Mouse (Mus musculus): ENCODE measurements around the gene Ankle1. TPM values are rescaled to one million over a fixed set of nuclear protein-coding genes. Genes with fewer than 3 reads are reported as not detected.
"Not testable (repeated sequence)": the region's sequence is repeated elsewhere in the genome, so short reads cannot be mapped to it uniquely, and the experiment has no call there.

The Ankle1 gene
- polyA plus RNA-seq, 1 experiment from 2014 or later: 0.33 TPM

GRCm38 (mm10) chr8:71408231-71408630, 2.4 kb downstream of the Ankle1 start:
- H3K36me3 ChIP-seq (ENCODE audit: inconsistent target): no peaks in the 10 kb centered on the region
- no peak overlapping the region for H3K27ac ChIP-seq
- 91% methylated on average over 4 of the region's 4 CpGs for WGBS (ENCODE audit: missing documents)
- peaks cover 3% of the 10 kb centered on the region; the same call in 1 of the 2 replicates for H3K79me2 ChIP-seq (ENCODE audit: inconsistent target)
- no peak overlapping the region for H3K4me3 ChIP-seq (ENCODE audit: inconsistent target)

GRCm38 (mm10) chr8:71411535-71412273, 5.9 kb downstream of the Ankle1 start:
- 54% methylated on average over 9 of the region's 11 CpGs for WGBS (ENCODE audit: missing documents)
- Histone ChIP-seq H3K79me2 (ENCODE audit: inconsistent target) (no peaks in the 10 kb centered on the region; the same call in 1 of the 2 replicates), H3K4me3 (ENCODE audit: inconsistent target) (no peak overlapping the region), H3K27ac (no peak overlapping the region), H3K36me3 (ENCODE audit: inconsistent target) (no peaks in the 10 kb centered on the region)

DNA sequence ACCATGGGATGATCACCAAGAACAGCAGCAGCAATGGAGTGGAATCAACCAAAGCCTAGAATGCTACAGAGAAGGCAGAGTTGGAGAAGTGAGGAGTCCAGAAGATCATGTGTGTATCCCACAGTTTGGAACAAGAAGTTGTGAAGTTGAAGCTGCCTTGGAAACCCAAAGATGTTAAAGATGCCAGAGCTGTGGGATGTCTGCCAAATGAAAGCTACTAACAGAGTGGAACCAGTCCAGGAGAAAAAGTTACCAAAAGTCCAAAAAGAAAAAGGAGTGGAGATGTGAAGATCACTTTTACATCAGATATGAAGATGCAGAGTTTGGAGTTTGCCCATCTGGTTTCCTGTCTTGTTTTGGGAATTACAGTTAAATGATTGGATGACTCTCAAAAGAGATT, 16.3 kb downstream of the Ankle1 start:
- H3K36me3 ChIP-seq (ENCODE audit: inconsistent target): no peaks in the 10 kb centered on the region
- H3K79me2 ChIP-seq (ENCODE audit: inconsistent target): no peaks in the 10 kb centered on the region
- no peak overlapping the region for H3K4me3 ChIP-seq (ENCODE audit: inconsistent target)
- H3K27ac ChIP-seq: no peak overlapping the region

DNA sequence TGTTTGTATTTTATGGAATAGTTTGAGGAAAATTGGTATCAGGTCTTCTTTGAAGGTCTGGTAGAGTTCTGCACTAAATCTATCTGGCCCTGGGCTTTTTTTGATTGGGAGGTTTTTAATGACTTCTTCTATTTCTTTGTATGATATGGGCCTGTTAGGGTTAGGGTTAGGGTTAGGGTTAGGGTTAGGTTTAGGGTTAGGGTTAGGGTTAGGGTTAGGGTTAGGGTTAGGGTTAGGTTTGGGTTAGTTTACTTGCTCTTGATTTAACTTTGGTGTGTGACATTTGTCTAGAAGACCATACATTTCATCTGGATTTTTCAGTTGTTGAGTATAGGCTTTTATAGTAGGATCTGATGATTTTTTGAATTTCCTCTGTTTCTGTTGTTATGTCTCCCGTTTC, 27.1 kb downstream of the Ankle1 start:
- not testable (repeated sequence) for H3K79me2 ChIP-seq (ENCODE audit: inconsistent target); H3K36me3 ChIP-seq (ENCODE audit: inconsistent target); H3K4me3 ChIP-seq (ENCODE audit: inconsistent target); H3K27ac ChIP-seq
- WGBS (ENCODE audit: missing documents): 89% methylated on average over 1 of the region's 1 CpGs

- no peaks in the 10 kb centered on the region for H3K79me2 ChIP-seq (ENCODE audit: inconsistent target)
- H3K27ac ChIP-seq: no peak overlapping the region
- 63% methylated on average over 3 of the region's 3 CpGs for WGBS (ENCODE audit: missing documents)
- no peak overlapping the region for H3K4me3 ChIP-seq (ENCODE audit: inconsistent target)
- H3K36me3 ChIP-seq (ENCODE audit: inconsistent target): no peaks in the 10 kb centered on the region
Observed at GRCm38 (mm10) chr8:71437041-71437440, 31.2 kb downstream of the Ankle1 start.

GRCm38 (mm10) chr8:71441404-71441803, 35.6 kb downstream of the Ankle1 start:
- H3K36me3 ChIP-seq (ENCODE audit: inconsistent target): no peaks in the 10 kb centered on the region
- WGBS (ENCODE audit: missing documents): 0% methylated on average over 7 of the region's 7 CpGs
- no peaks in the 10 kb centered on the region for H3K79me2 ChIP-seq (ENCODE audit: inconsistent target)
- no peak overlapping the region for H3K4me3 ChIP-seq (ENCODE audit: inconsistent target)
- no peak overlapping the region for H3K27ac ChIP-seq

- 78% methylated on average over 6 of the region's 7 CpGs for WGBS (ENCODE audit: missing documents)
- H3K36me3 ChIP-seq (ENCODE audit: inconsistent target): no peaks in the 10 kb centered on the region
- no peak overlapping the region for H3K4me3 ChIP-seq (ENCODE audit: inconsistent target)
- no peak overlapping the region for H3K27ac ChIP-seq
- no peaks in the 10 kb centered on the region for H3K79me2 ChIP-seq (ENCODE audit: inconsistent target)
Observed at GRCm38 (mm10) chr8:71445096-71445495, 39.3 kb downstream of the Ankle1 start.

DNA sequence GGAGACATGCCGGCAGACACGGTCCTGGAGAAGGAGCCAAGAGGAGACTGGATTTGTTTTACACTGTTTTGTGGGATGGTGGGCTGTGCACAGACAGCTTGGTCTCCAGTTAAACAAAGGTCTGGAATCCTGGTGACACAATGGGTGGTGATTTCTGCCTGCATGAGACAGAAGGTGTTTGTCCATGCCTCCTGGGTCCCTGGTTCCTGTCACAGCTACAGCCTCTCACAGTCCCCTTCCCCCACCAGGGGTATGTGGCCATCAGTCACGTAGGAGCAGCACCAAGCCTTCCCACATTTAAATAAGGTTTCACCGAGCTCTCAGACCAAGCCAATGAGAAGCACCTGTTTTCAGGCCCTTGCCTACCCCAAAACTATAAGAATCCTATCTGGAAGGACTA, 45.5 kb downstream of the Ankle1 start:
- Histone ChIP-seq H3K36me3 (ENCODE audit: inconsistent target) (no peaks in the 10 kb centered on the region), H3K79me2 (ENCODE audit: inconsistent target) (no peaks in the 10 kb centered on the region), H3K27ac (no peak overlapping the region), H3K4me3 (ENCODE audit: inconsistent target) (no peak overlapping the region)
- 96% methylated on average over 4 of the region's 4 CpGs for WGBS (ENCODE audit: missing documents)

- Histone ChIP-seq H3K4me3 (ENCODE audit: inconsistent target) (no peak overlapping the region), H3K79me2 (ENCODE audit: inconsistent target) (no peaks in the 10 kb centered on the region), H3K36me3 (ENCODE audit: inconsistent target) (no peaks in the 10 kb centered on the region), H3K27ac (no peak overlapping the region)
- 75% methylated on average over 10 of the region's 11 CpGs for WGBS (ENCODE audit: missing documents)
Observed at GRCm38 (mm10) chr8:71451777-71452176, 46.0 kb downstream of the Ankle1 start.

DNA sequence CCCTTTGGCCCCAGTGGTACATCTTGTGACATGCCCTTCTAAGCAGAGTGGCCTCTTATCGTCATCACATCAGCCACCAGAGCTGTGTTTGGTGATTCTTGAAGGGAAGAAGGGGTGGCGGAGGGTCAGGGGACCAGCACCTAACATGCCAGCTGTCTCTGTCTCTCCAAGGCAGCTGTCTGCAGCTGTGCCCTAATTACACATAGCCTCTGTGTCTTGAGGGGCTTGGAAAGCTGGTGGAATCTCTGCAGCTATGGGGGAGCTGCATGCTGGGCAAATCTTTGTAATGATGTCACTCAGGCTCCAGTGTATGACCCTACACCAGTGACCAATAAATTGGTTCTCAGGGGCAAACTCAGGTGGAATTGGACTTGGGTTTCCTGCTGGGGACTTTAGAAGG, 46.9 kb downstream of the Ankle1 start:
- Histone ChIP-seq H3K36me3 (ENCODE audit: inconsistent target) (no peaks in the 10 kb centered on the region), H3K79me2 (ENCODE audit: inconsistent target) (no peaks in the 10 kb centered on the region), H3K4me3 (ENCODE audit: inconsistent target) (no peak overlapping the region), H3K27ac (no peak overlapping the region)
- 83% methylated on average over 2 of the region's 2 CpGs for WGBS (ENCODE audit: missing documents)

DNA sequence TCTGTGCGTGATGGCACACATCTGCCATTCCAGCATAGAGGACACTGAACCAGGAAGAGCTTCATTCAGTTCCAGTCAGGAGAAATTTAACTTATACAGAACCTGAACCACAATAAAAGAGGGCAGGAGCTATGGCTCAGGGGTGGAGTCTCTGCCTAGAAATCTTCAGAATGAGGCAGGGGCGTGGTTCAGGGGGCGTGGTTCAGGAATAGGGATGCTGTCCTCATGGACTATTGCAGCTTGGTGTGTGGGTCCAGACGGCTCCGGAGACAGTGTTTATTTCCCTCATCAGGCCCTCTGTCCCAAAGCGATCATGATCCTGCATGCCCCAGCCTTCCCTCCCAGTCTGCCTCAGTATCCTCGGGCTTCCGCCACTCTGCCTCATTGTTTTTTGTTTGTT, 48.9 kb downstream of the Ankle1 start:
- Histone ChIP-seq H3K4me3 (ENCODE audit: inconsistent target) (no peak overlapping the region), H3K27ac (no peak overlapping the region), H3K36me3 (ENCODE audit: inconsistent target) (no peaks in the 10 kb centered on the region), H3K79me2 (ENCODE audit: inconsistent target) (no peaks in the 10 kb centered on the region)
- WGBS (ENCODE audit: missing documents): 82% methylated on average over 8 of the region's 8 CpGs

DNA sequence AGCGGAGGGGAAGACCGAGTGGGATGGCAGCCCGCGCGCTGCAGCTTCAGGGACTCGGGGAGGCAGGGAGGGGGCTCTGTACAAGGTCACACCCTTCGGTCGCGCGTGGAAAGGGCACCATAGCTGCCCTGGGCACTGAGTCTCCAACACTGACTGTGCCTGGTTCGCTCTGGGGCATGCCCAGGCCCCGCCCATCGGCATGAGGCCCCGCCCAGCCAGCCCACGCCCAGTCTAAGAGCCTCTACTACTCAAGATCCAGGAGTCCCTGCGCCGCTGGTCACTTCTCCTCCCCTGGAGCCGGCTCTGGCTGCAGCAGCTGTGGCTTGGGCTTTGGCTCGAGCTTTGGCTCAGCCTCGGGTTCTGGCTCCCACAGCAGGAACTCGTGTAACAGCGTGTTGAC, 51.1 kb downstream of the Ankle1 start:
- no peaks in the 10 kb centered on the region for H3K79me2 ChIP-seq (ENCODE audit: inconsistent target)
- no peak overlapping the region for H3K27ac ChIP-seq
- WGBS (ENCODE audit: missing documents): 84% methylated on average over 20 of the region's 22 CpGs
- H3K36me3 ChIP-seq (ENCODE audit: inconsistent target): no peaks in the 10 kb centered on the region
- no peak overlapping the region for H3K4me3 ChIP-seq (ENCODE audit: inconsistent target)

DNA sequence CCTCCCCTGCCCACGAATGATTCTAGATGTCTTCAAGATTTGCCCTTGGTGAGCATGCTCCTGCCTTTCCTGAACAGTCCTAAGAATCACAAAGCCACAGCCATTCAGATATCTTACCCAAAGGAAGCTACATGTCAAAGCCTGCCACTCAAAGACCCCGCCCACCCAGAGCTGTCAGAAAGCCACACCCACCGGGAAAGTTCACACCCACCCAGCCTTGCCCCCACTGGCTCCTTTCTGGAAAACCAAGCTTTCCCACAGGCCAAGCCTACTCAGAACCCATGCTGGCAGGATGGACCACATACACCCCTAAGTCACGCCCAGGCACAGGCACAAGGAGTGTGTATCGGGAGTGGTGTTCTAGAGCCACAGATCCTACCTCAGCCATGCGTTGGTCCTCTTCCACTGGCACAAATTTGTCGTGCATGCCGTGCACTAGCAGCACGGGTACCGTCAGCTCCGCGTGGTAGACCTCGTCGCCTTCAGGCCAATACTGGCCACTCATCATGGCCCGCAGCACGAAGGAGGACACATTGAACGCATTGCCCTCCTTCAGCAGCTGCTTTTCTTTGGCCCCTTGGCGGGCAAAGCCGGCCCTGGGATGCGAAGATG, 52.0 kb downstream of the Ankle1 start:
- WGBS (ENCODE audit: missing documents): 94% methylated on average over 20 of the region's 20 CpGs
- Histone ChIP-seq H3K4me3 (ENCODE audit: inconsistent target) (no peak overlapping the region), H3K27ac (no peak overlapping the region), H3K79me2 (ENCODE audit: inconsistent target) (no peaks in the 10 kb centered on the region), H3K36me3 (ENCODE audit: inconsistent target) (no peaks in the 10 kb centered on the region)

Data from macrophage (primary cell).